26 mouse cellular contexts compared by ENCODE assay signal in genomic region chr11:68882107-68882506, GRCm38 (mm10). TPM values are rescaled to one million over a fixed set of nuclear protein-coding genes. Genes with fewer than 3 reads are reported as not detected.
DNase-seq lines count a peak whose midpoint lies in the region; ATAC-seq lines count a peak whose summit lies in the region.
"Had no signal": no experiment of that assay in that cellular context is flagged by ENCODE, and none has a peak within 500 bp of the region (broad histone marks: within the 10 kb centered on the region; RNA-seq: fewer than 3 reads in every experiment).

No protein-coding gene starts in this region.

- no peak for ATAC-seq in heart, embryonic 11.5 days (replicated peaks; ENCODE audit: insufficient number of reproducible peaks, low FRiP score, low TSS enrichment)
- no peak for ATAC-seq in liver, embryonic 15.5 days (ENCODE audit: insufficient read depth)
- ATAC-seq: CD4-positive, CD25-positive, alpha-beta regulatory T cell, adult 4 months; forebrain, postnatal 0 days; hindbrain, postnatal 0 days; midbrain, embryonic 15.5 days had no signal

- H3K4me2 ChIP-seq in heart, embryonic 11.5 days, result no peak overlapping the region
- no peak overlapping the region for H3K4me2 ChIP-seq in liver, embryonic 15.5 days
- H3K4me2 ChIP-seq: embryonic facial prominence, embryonic 15.5 days; heart, embryonic 15.5 days; midbrain, embryonic 15.5 days had no signal

- H3K9ac ChIP-seq in heart, embryonic 11.5 days (ENCODE audit: low read depth, low read length), result 0 out of 2 replicates have a peak overlapping the region, but pooled peaks have one; percentile 1
- no peak overlapping the region for H3K9ac ChIP-seq in liver, embryonic 15.5 days
- H3K9ac ChIP-seq: embryonic facial prominence, embryonic 15.5 days; forebrain, postnatal 0 days; heart, embryonic 15.5 days; midbrain, embryonic 15.5 days had no signal

- no peaks in the 10 kb centered on the region for H3K36me3 ChIP-seq in heart, embryonic 11.5 days (ENCODE audit: control insufficient read depth, insufficient read depth, low read length)
- no peaks in the 10 kb centered on the region for H3K36me3 ChIP-seq in liver, embryonic 15.5 days (replicated peaks)
- H3K36me3 ChIP-seq: embryonic facial prominence, embryonic 15.5 days; heart, embryonic 15.5 days; hindbrain, embryonic 10.5 days; midbrain, embryonic 15.5 days had no signal

- no peaks in the 10 kb centered on the region for H3K9me3 ChIP-seq in heart, embryonic 11.5 days (replicated peaks; ENCODE audit: control insufficient read depth, low read length)
- H3K9me3 ChIP-seq in liver, embryonic 15.5 days (replicated peaks), result no peaks in the 10 kb centered on the region
- H3K9me3 ChIP-seq: embryonic facial prominence, embryonic 15.5 days; heart, embryonic 15.5 days; hindbrain, embryonic 10.5 days; midbrain, embryonic 15.5 days had no signal

- no peak overlapping the region for H3K27ac ChIP-seq in heart, embryonic 11.5 days (ENCODE audit: low read depth, low read length)
- H3K27ac ChIP-seq in liver, embryonic 15.5 days (replicated peaks), result peak overlapping the region; percentile 33; the same call in 1 of the 2 replicates
- H3K27ac ChIP-seq: embryonic facial prominence, embryonic 15.5 days; heart, embryonic 15.5 days; hindbrain, embryonic 10.5 days; hindbrain, postnatal 0 days; midbrain, embryonic 15.5 days had no signal

- no peaks in the 10 kb centered on the region for H3K27me3 ChIP-seq in heart, embryonic 11.5 days (ENCODE audit: control insufficient read depth, insufficient read depth, low read length)
- H3K27me3 ChIP-seq in liver, embryonic 15.5 days, result no peaks in the 10 kb centered on the region
- H3K27me3 ChIP-seq: embryonic facial prominence, embryonic 15.5 days; heart, embryonic 15.5 days; midbrain, embryonic 15.5 days had no signal

- H3K4me3 ChIP-seq in heart, embryonic 11.5 days (ENCODE audit: low read depth, low read length), result no peak overlapping the region
- no peak overlapping the region for H3K4me3 ChIP-seq in liver, embryonic 15.5 days (replicated peaks)
- H3K4me3 ChIP-seq: embryonic facial prominence, embryonic 15.5 days; heart, embryonic 15.5 days; hindbrain, embryonic 10.5 days; midbrain, embryonic 15.5 days; myocyte had no signal

- no peaks in the 10 kb centered on the region for H3K4me1 ChIP-seq in heart, embryonic 11.5 days (ENCODE audit: control insufficient read depth, insufficient read depth, low read length)
- H3K4me1 ChIP-seq in liver, embryonic 15.5 days (replicated peaks), result peaks cover 31% of the 10 kb centered on the region
- H3K4me1 ChIP-seq: midbrain, embryonic 15.5 days had no signal

- 23% methylated on average over 14 of the region's 14 CpGs for WGBS in heart, embryonic 11.5 days (ENCODE audit: insufficient replicate concordance)
- WGBS in liver, embryonic 15.5 days (ENCODE audit: insufficient replicate concordance), result 47% methylated on average over 14 of the region's 14 CpGs

- no peak for DNase-seq in heart, adult 9 months (ENCODE audit: low spot score in 2 of 2)
- no peak for DNase-seq in liver
- peak; percentile 51 for DNase-seq in ZHBTc4 (ENCODE audit: low read depth, low spot score)
- DNase-seq in testis, postnatal 10 days (ENCODE audit: low spot score), result peak; percentile 50
- no peak for DNase-seq in left cerebral cortex, adult 9 months (ENCODE audit: low spot score in 2 of 2)
- DNase-seq: adrenal gland, adult 8-10 months; cerebellum, adult 8-10 months; forebrain, postnatal 0 days; kidney, adult 8-10 months; kidney, postnatal 36 days; layer of hippocampus, adult 9-11 months; lung, postnatal 10 days had no signal

RNA-seq across cellular contexts. Expression of gene Rnf222, which starts 6.2 kb away (rescaled TPM):
- 0.11 and 0.18 TPM in 2 replicates for polyA plus RNA-seq in heart, embryonic 11.5 days (2014; fragmentation: Nextera tagmentation; extraction: Ambion mirVana)
- 0.13 TPM in 2 replicates for polyA plus RNA-seq in liver, embryonic 15.5 days (2015; fragmentation: Nextera tagmentation; extraction: Ambion mirVana)
- polyA plus RNA-seq: CD4-positive, CD25-positive, alpha-beta regulatory T cell, adult 4 months; forebrain, postnatal 0 days; hindbrain, postnatal 0 days; limb, embryonic 11.5 days; midbrain, embryonic 15.5 days; myocyte; neural tube, embryonic 14.5 days; small intestine, adult 2 months had no signal

RNA-seq across cellular contexts. Expression of gene Ndel1, which starts 10.4 kb away (rescaled TPM):
- polyA plus RNA-seq in heart, embryonic 11.5 days (2014; fragmentation: Nextera tagmentation; extraction: Ambion mirVana), result 52.5 and 59.9 TPM in 2 replicates
- polyA plus RNA-seq in liver, embryonic 15.5 days (2015; fragmentation: Nextera tagmentation; extraction: Ambion mirVana), result 37.6 and 41.7 TPM in 2 replicates

RNA-seq across cellular contexts. Expression of gene Rpl26, which starts 19.3 kb away (rescaled TPM):
- 719 and 795 TPM in 2 replicates for polyA plus RNA-seq in heart, embryonic 11.5 days (2014; fragmentation: Nextera tagmentation; extraction: Ambion mirVana)
- 434 and 517 TPM in 2 replicates for polyA plus RNA-seq in liver, embryonic 15.5 days (2015; fragmentation: Nextera tagmentation; extraction: Ambion mirVana)

RNA-seq across cellular contexts. Expression of gene Odf4, which starts 44.8 kb away (rescaled TPM):
- not detected in 2 replicates for polyA plus RNA-seq in heart, embryonic 11.5 days (2014; fragmentation: Nextera tagmentation; extraction: Ambion mirVana)
- polyA plus RNA-seq in liver, embryonic 15.5 days (2015; fragmentation: Nextera tagmentation; extraction: Ambion mirVana), result not detected in 2 replicates
- polyA plus RNA-seq: CD4-positive, CD25-positive, alpha-beta regulatory T cell, adult 4 months; embryonic facial prominence, embryonic 15.5 days; heart, embryonic 15.5 days; hindbrain, embryonic 10.5 days; limb, embryonic 11.5 days; liver, embryonic 16.5 days; myocyte; small intestine, adult 2 months; thymus, postnatal 0 days had no signal

Comparison
In these comparisons a context has a peak if more than half of its experiments do, and no peak if none do; other contexts are left out.
1. DNase-seq: peak in ZHBTc4 (single experiment) and testis, postnatal 10 days (single experiment); none in heart, adult 9 months (0 of 2), liver (single experiment) and left cerebral cortex, adult 9 months (0 of 2).